Comparison of ENCODE assay signal across 8 mouse cellular contexts in the genomic region with DNA sequence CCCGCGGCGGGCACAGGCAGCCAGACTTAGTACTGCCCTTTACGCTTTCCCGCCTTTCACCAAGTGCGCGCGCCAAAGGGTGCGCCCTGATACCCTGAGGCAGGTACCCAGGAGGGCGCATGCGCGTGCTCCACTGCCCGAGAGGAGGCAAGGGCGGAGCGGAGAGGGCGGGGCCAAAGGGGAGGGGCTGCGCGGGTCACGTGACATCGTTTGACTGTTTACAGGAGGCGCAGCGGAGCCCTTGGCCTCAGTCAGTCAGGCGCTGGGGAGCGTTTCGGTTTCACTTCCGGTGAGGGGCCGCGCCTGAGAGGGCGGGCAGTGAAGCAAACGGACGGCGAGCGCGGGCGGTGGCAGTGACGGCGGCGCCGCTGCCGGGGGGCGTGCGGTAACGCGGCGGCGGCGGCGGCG. TPM values are rescaled to one million over a fixed set of nuclear protein-coding genes. Genes with fewer than 3 reads are reported as not detected.
A peak's percentile ranks its signal among the peaks of the same experiment; 100 is the strongest.
DNase-seq lines count a peak whose midpoint lies in the region; ATAC-seq lines count a peak whose summit lies in the region.

A gene (plus strand): TSS at position 209 of the 408 bp plus-strand sequence.

- H3K4me2 ChIP-seq in hindbrain, embryonic 14.5 days (replicated peaks): peak within 1 kb of the TSS; percentile 53

- H3K27ac ChIP-seq in hindbrain, embryonic 14.5 days: peak within 1 kb of the TSS; percentile 87

- peak; percentile 92 for DNase-seq in R1 (ENCODE audit: low read depth, low spot score)
- peak; percentile 95 to 98 for DNase-seq in cerebellum, postnatal 25 days
- DNase-seq in frontal cortex, postnatal 25 days (ENCODE audit: low spot score in 2 of 2): peak; percentile 88
- DNase-seq in hindbrain, embryonic 14.5 days (ENCODE audit: low spot score): peak; percentile 92
- peak; percentile 92 to 94 for DNase-seq in layer of hippocampus, postnatal 36 days
- peak; percentile 99 for DNase-seq in lung, postnatal 36 days
- DNase-seq in retina, postnatal 1 day: peak; percentile 96
- peak; percentile 91 to 96 for DNase-seq in urinary bladder, adult 18-20 months (ENCODE audit: low spot score in 2 of 2)

- no peaks in the 10 kb centered on the region for H3K4me1 ChIP-seq in hindbrain, embryonic 14.5 days (replicated peaks; ENCODE audit: control insufficient read depth, insufficient read depth, low read length)

- peak within 1 kb of the TSS; percentile 68 for H3K4me3 ChIP-seq in hindbrain, embryonic 14.5 days (replicated peaks; ENCODE audit: low read length)

- ATAC-seq in hindbrain, embryonic 14.5 days (ENCODE audit: low FRiP score): peak; percentile 98

- WGBS in hindbrain, embryonic 14.5 days: 12% methylated on average over 49 of the region's 49 CpGs

- H3K27me3 ChIP-seq in hindbrain, embryonic 14.5 days (ENCODE audit: control insufficient read depth, insufficient read depth, low read length): no peaks in the 10 kb centered on the region

- no peaks in the 10 kb centered on the region for H3K9me3 ChIP-seq in hindbrain, embryonic 14.5 days (ENCODE audit: control insufficient read depth, low read length)

- H3K9ac ChIP-seq in hindbrain, embryonic 14.5 days: peak within 1 kb of the TSS; percentile 75

- H3K36me3 ChIP-seq in hindbrain, embryonic 14.5 days (replicated peaks; ENCODE audit: control insufficient read depth, insufficient read depth): no peaks in the 10 kb centered on the region

RNA-seq across cellular contexts. Expression of the gene that starts here (rescaled TPM):
- 51.5 and 52.6 TPM in 2 replicates for polyA plus RNA-seq in hindbrain, embryonic 14.5 days (2014; fragmentation: Nextera tagmentation; extraction: Ambion mirVana)
- total RNA-seq in layer of hippocampus, postnatal 36 days (2021): 10 to 100 TPM; 57.1 to 66.4 TPM

Comparison
In these comparisons a context has a peak if more than half of its experiments do, and no peak if none do; other contexts are left out.
1. Peak in every context shown above with its lines: DNase-seq, ATAC-seq, H3K4me3 ChIP-seq and H3K27ac ChIP-seq.